Mouse (Mus musculus) embryonic fibroblast, embryonic 13.5 days (primary cell): ENCODE measurements at regions not wholly inside any gene's neighbourhood (a gene's known extent, or its start where the extent isn't known, plus 50 kb on each side); places are given as distances from the start of the nearest gene placed in this dataset.

ENCODE experiments used
- CTCF ChIP-seq: IDR thresholded peaks from 2 replicates; pipeline ENCODE4 v1.5.1; 2011; ENCODE audit warnings: mild to moderate bottlenecking, control low read depth, low read length, moderate library complexity, borderline replicate concordance; ENCODE audit not compliant: insufficient read depth
- POLR2A ChIP-seq: IDR thresholded peaks from 2 replicates; pipeline ENCODE4 v1.6.1; 2011; ENCODE audit warnings: low read depth, mild to moderate bottlenecking, control low read depth, low read length, moderate library complexity

DNA sequence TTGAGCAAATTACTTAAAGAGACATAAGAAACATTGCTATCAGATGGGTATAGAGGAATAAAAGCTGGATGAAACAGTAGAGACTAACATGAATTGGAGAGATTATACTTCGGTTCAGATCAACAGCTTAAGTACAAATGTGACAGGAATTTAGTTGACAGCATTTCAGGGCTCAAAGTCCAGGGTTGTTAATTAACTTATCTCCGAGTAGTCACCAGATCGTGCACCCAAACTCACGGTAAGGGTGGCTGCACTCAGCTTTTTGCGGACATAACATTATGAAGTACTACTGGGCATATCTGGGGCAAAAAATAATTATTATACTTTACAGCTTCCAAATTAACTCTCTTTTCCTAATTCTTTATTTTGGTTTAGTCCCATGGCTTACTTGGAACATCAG is 1409.3 kb upstream of the A1bg start:
- no peak for TF ChIP-seq CTCF
- TF ChIP-seq POLR2A, result no peak
